Mouse (Mus musculus) kidney, adult 2 months (tissue): ENCODE data around the gene 1110008P14Rik.

Experiments used
- CTCF ChIP-seq: fragments of 200-500 bp; conservative IDR thresholded peaks from 2 replicates; pipeline ENCODE4 v1.5.1; 2011; ENCODE audit warnings: low read depth, mild to moderate bottlenecking, control low read depth, low read length, moderate library complexity, mixed read lengths; ENCODE audit not compliant: insufficient read depth, insufficient read length
- POLR2A ChIP-seq: fragments of 200-500 bp; IDR thresholded peaks from one replicate; pipeline ENCODE4 v1.6.1; 2011; ENCODE audit warnings: low read depth, low read length, control low read depth

- no peak for TF ChIP-seq POLR2A
- no peak for TF ChIP-seq CTCF
Measured at GRCm38 (mm10) chr2:32347019-32347418, 34.7 kb downstream of the 1110008P14Rik start.
